In genomic region chr12:68500794-68501193, GRCm38 (mm10) we compare ENCODE assay signal across 8 mouse cellular contexts.
A peak's percentile ranks its signal among the peaks of the same experiment; 100 is the strongest.
DNase-seq lines count a peak whose midpoint lies in the region; ATAC-seq lines count a peak whose summit lies in the region.

No protein-coding gene starts in this region.

- no peaks in the 10 kb centered on the region for H3K36me3 ChIP-seq in hindbrain, embryonic 11.5 days (ENCODE audit: control insufficient read depth, insufficient read depth, low read length)
- H3K36me3 ChIP-seq in hindbrain, embryonic 12.5 days, result no peaks in the 10 kb centered on the region
- H3K36me3 ChIP-seq in neural tube, embryonic 15.5 days, result no peaks in the 10 kb centered on the region
- H3K36me3 ChIP-seq in neural tube, embryonic 11.5 days (ENCODE audit: control insufficient read depth, insufficient read depth, low read length), result no peaks in the 10 kb centered on the region

- no peak overlapping the region for H3K27ac ChIP-seq in hindbrain, embryonic 11.5 days (ENCODE audit: low read depth, low read length)
- H3K27ac ChIP-seq in hindbrain, embryonic 12.5 days, result no peak overlapping the region
- H3K27ac ChIP-seq in neural tube, embryonic 15.5 days (replicated peaks), result no peak overlapping the region
- H3K27ac ChIP-seq in neural tube, embryonic 11.5 days (ENCODE audit: low read depth, low read length), result no peak overlapping the region

- no peak for ATAC-seq in hindbrain, embryonic 11.5 days (ENCODE audit: low FRiP score)
- ATAC-seq in hindbrain, embryonic 12.5 days (ENCODE audit: low FRiP score), result no peak
- ATAC-seq in neural tube, embryonic 15.5 days (ENCODE audit: low FRiP score), result no peak
- no peak for ATAC-seq in neural tube, embryonic 11.5 days (ENCODE audit: insufficient read depth, low FRiP score, low TSS enrichment)
- no peak for ATAC-seq in granulocyte monocyte progenitor cell, adult 5-6 weeks (replicated peaks; ENCODE audit: poor library complexity, severe bottlenecking)

- H3K4me3 ChIP-seq in hindbrain, embryonic 11.5 days (ENCODE audit: low read depth, low read length), result no peak overlapping the region
- no peak overlapping the region for H3K4me3 ChIP-seq in hindbrain, embryonic 12.5 days
- H3K4me3 ChIP-seq in neural tube, embryonic 15.5 days (replicated peaks), result no peak overlapping the region
- H3K4me3 ChIP-seq in neural tube, embryonic 11.5 days (ENCODE audit: low read depth, low read length), result no peak overlapping the region

- peak; percentile 68 for DNase-seq in hindbrain, embryonic 11.5 days (ENCODE audit: low spot score)
- peak; percentile 52 for DNase-seq in neural tube, embryonic 10.5 days (ENCODE audit: extremely low spot score, low spot score)
- DNase-seq in embryo, embryonic 11.5 days (ENCODE audit: low read depth, low spot score), result peak; percentile 9
- peak; percentile 45 for DNase-seq in neural tube, embryonic 11.5 days (ENCODE audit: low spot score)
- DNase-seq in cerebellum, adult 8-10 months, result no peak

- no peak overlapping the region for H3K4me2 ChIP-seq in hindbrain, embryonic 11.5 days (replicated peaks; ENCODE audit: low read depth, low read length)
- no peak overlapping the region for H3K4me2 ChIP-seq in hindbrain, embryonic 12.5 days (replicated peaks)
- H3K4me2 ChIP-seq in neural tube, embryonic 15.5 days, result no peak overlapping the region
- no peak overlapping the region for H3K4me2 ChIP-seq in neural tube, embryonic 11.5 days (ENCODE audit: low read depth)

- H3K4me1 ChIP-seq in hindbrain, embryonic 11.5 days (replicated peaks; ENCODE audit: control insufficient read depth, insufficient read depth, low read length), result no peaks in the 10 kb centered on the region
- H3K4me1 ChIP-seq in hindbrain, embryonic 12.5 days, result no peaks in the 10 kb centered on the region
- H3K4me1 ChIP-seq in neural tube, embryonic 15.5 days, result no peaks in the 10 kb centered on the region
- no peaks in the 10 kb centered on the region for H3K4me1 ChIP-seq in neural tube, embryonic 11.5 days (ENCODE audit: control insufficient read depth, insufficient read depth, low read length)

- H3K27me3 ChIP-seq in hindbrain, embryonic 11.5 days (ENCODE audit: control insufficient read depth, insufficient read depth, low read length), result no peaks in the 10 kb centered on the region
- H3K27me3 ChIP-seq in hindbrain, embryonic 12.5 days, result no peaks in the 10 kb centered on the region
- H3K27me3 ChIP-seq in neural tube, embryonic 15.5 days (replicated peaks), result no peaks in the 10 kb centered on the region
- H3K27me3 ChIP-seq in neural tube, embryonic 11.5 days (ENCODE audit: control insufficient read depth, insufficient read depth, low read length), result no peaks in the 10 kb centered on the region

- WGBS in hindbrain, embryonic 11.5 days, result 79% methylated on average over 4 of the region's 4 CpGs
- 83% methylated on average over 4 of the region's 4 CpGs for WGBS in hindbrain, embryonic 12.5 days
- 81% methylated on average over 4 of the region's 4 CpGs for WGBS in neural tube, embryonic 15.5 days
- 84% methylated on average over 4 of the region's 4 CpGs for WGBS in neural tube, embryonic 11.5 days

- H3K9me3 ChIP-seq in hindbrain, embryonic 11.5 days (ENCODE audit: control insufficient read depth, low read length), result no peaks in the 10 kb centered on the region
- no peaks in the 10 kb centered on the region for H3K9me3 ChIP-seq in hindbrain, embryonic 12.5 days (replicated peaks)
- H3K9me3 ChIP-seq in neural tube, embryonic 15.5 days (replicated peaks), result no peaks in the 10 kb centered on the region
- H3K9me3 ChIP-seq in neural tube, embryonic 11.5 days (ENCODE audit: control insufficient read depth, low read length), result no peaks in the 10 kb centered on the region

- no peak overlapping the region for H3K9ac ChIP-seq in hindbrain, embryonic 11.5 days (ENCODE audit: low read depth, low read length)
- no peak overlapping the region for H3K9ac ChIP-seq in hindbrain, embryonic 12.5 days
- H3K9ac ChIP-seq in neural tube, embryonic 15.5 days (replicated peaks), result no peak overlapping the region
- H3K9ac ChIP-seq in neural tube, embryonic 11.5 days (ENCODE audit: low read length), result no peak overlapping the region
